Mouse (Mus musculus) spleen, adult 2 months (tissue): Measurements from ENCODE around the gene Slc17a6. TPM values are rescaled to one million over a fixed set of nuclear protein-coding genes. Genes with fewer than 3 reads are reported as not detected.

Source experiments
- DNase-seq, 2 experiments: peaks; one replicate each; pipeline versions ENCODE4 v3.0.0 to v3.0.0-alpha.2; 2012 to 2021; ENCODE audit warnings: low spot score in 2 of 2, low read depth in 1 of 2
- H3K27ac ChIP-seq: fragments of 200-500 bp; 2 replicates; pipeline ENCODE4 v1.5.1; 2012; ENCODE audit warnings: low read length, inconsistent platforms; ENCODE audit not compliant: insufficient read depth
- H3K27me3 ChIP-seq: fragments of 200-500 bp; 2 replicates; pipeline ENCODE4 v1.6.1; 2012; ENCODE audit warnings: mild to moderate bottlenecking, moderate library complexity, low read length, inconsistent platforms; ENCODE audit not compliant: control insufficient read depth, insufficient read depth
- H3K36me3 ChIP-seq: fragments of 200-500 bp; 2 replicates; pipeline ENCODE4 v1.6.1; 2012; ENCODE audit warnings: mild to moderate bottlenecking, low read length, inconsistent platforms; ENCODE audit not compliant: control insufficient read depth, insufficient read depth
- H3K4me1 ChIP-seq: fragments of 200-500 bp; 2 replicates; pipeline ENCODE4 v1.6.1; 2011; ENCODE audit warnings: inconsistent platforms; ENCODE audit not compliant: control insufficient read depth, insufficient read depth, insufficient read length
- H3K4me3 ChIP-seq: fragments of 200-500 bp; 2 replicates; pipeline ENCODE4 v1.5.1; 2011; ENCODE audit warnings: mild to moderate bottlenecking, inconsistent platforms; ENCODE audit not compliant: insufficient read depth, insufficient read length; ENCODE audit errors: extremely low read depth
- CTCF ChIP-seq: fragments of 200-500 bp; IDR thresholded peaks from 2 replicates; pipeline ENCODE4 v1.5.1; 2011; ENCODE audit warnings: mild to moderate bottlenecking, inconsistent platforms; ENCODE audit not compliant: insufficient read depth, insufficient read length, insufficient replicate concordance; ENCODE audit errors: extremely low read depth
- POLR2A ChIP-seq: fragments of 200-500 bp; IDR thresholded peaks from 2 replicates; pipeline ENCODE4 v1.6.1; 2011; ENCODE audit warnings: low read depth, low read length, inconsistent platforms
- WGBS: fragments of 180-500 bp; shearing (Covaris S2); methylation state at CpG from one replicate; pipeline ENCODE4 v1.1.7; 2018; 5-methylcytosine and 5-hydroxymethylcytosine counted together
- polyA plus RNA-seq: library from polyadenylated mRNA; depleted of rRNA; stranded (reverse); fragments of >200 nt; gene quantifications from 2 replicates; pipeline ENCODE4 v1.2.3, GENCODE M21; 2012; rRNA removed

Slc17a6 gene
- not detected in 2 replicates for polyA plus RNA-seq

GRCm38 (mm10) chr7:51621694-51622145, at the start of gene Slc17a6:
Gene Slc17a6, plus strand, starts transcription at chr7:51622006.
- Histone ChIP-seq H3K4me3 (no peak within 1 kb of the TSS), H3K4me1 (no peaks in the 10 kb centered on the region), H3K36me3 (no peaks in the 10 kb centered on the region), H3K27me3 (no peaks in the 10 kb centered on the region), H3K27ac (no peak within 1 kb of the TSS)
- TF ChIP-seq POLR2A (no peak), CTCF (no peak)
- no peak for DNase-seq
- 6% methylated on average over 23 of the region's 23 CpGs for WGBS

- Histone ChIP-seq H3K4me1 (no peaks in the 10 kb centered on the region), H3K27ac (no peak overlapping the region), H3K4me3 (no peak overlapping the region), H3K27me3 (no peaks in the 10 kb centered on the region), H3K36me3 (no peaks in the 10 kb centered on the region)
- DNase-seq, result no peak
- TF ChIP-seq POLR2A, result no peak
- TF ChIP-seq CTCF, result no peak
- 74% methylated on average over 4 of the region's 4 CpGs for WGBS
Observed at GRCm38 (mm10) chr7:51600021-51600420, 21.8 kb upstream of the Slc17a6 start.

- no peak for DNase-seq
- WGBS, result 88% methylated on average over 12 of the region's 12 CpGs
- Histone ChIP-seq H3K27me3 (no peaks in the 10 kb centered on the region), H3K4me1 (no peaks in the 10 kb centered on the region), H3K36me3 (no peaks in the 10 kb centered on the region), H3K4me3 (no peak overlapping the region), H3K27ac (no peak overlapping the region)
- no peak for TF ChIP-seq POLR2A
- TF ChIP-seq CTCF, result no peak
Observed at GRCm38 (mm10) chr7:51603741-51604140, 18.1 kb upstream of the Slc17a6 start.

- Histone ChIP-seq H3K27me3 (no peaks in the 10 kb centered on the region), H3K4me3 (no peak overlapping the region), H3K4me1 (no peaks in the 10 kb centered on the region), H3K36me3 (no peaks in the 10 kb centered on the region), H3K27ac (no peak overlapping the region)
- 33% methylated on average over 5 of the region's 5 CpGs for WGBS
- no peak for DNase-seq
- TF ChIP-seq POLR2A (no peak), CTCF (no peak)
Observed at GRCm38 (mm10) chr7:51614404-51614803, 7.4 kb upstream of the Slc17a6 start.

GRCm38 (mm10) chr7:51617941-51618340, 3.9 kb upstream of the Slc17a6 start:
- H3K4me1 ChIP-seq, result no peaks in the 10 kb centered on the region
- no peak for TF ChIP-seq CTCF
- TF ChIP-seq POLR2A, result no peak
- DNase-seq, result no peak
- H3K36me3 ChIP-seq, result no peaks in the 10 kb centered on the region
- no peaks in the 10 kb centered on the region for H3K27me3 ChIP-seq
- no peak overlapping the region for H3K27ac ChIP-seq
- no peak overlapping the region for H3K4me3 ChIP-seq

- 30% methylated on average over 2 of the region's 2 CpGs for WGBS
Observed at GRCm38 (mm10) chr7:51618412-51618811, 3.4 kb upstream of the Slc17a6 start.

GRCm38 (mm10) chr7:51619977-51620376, 1.8 kb upstream of the Slc17a6 start:
- Histone ChIP-seq H3K27ac (no peak overlapping the region), H3K4me3 (no peak overlapping the region), H3K4me1 (no peaks in the 10 kb centered on the region), H3K27me3 (no peaks in the 10 kb centered on the region), H3K36me3 (no peaks in the 10 kb centered on the region)
- 41% methylated on average over 1 of the region's 1 CpGs for WGBS
- no peak for DNase-seq
- no peak for TF ChIP-seq POLR2A

More at GRCm38 (mm10) chr7:51618412-51618811, 3.4 kb upstream of the Slc17a6 start:
- Histone ChIP-seq H3K27ac (no peak overlapping the region), H3K4me3 (no peak overlapping the region), H3K36me3 (no peaks in the 10 kb centered on the region), H3K27me3 (no peaks in the 10 kb centered on the region), H3K4me1 (no peaks in the 10 kb centered on the region)
- no peak for DNase-seq
- no peak for TF ChIP-seq CTCF
- TF ChIP-seq POLR2A, result no peak
